Mouse (Mus musculus) neural tube, embryonic 15.5 days (tissue): ENCODE measurements around the gene Fgd5. TPM values are rescaled to one million over a fixed set of nuclear protein-coding genes. Genes with fewer than 3 reads are reported as not detected.
A peak's percentile ranks its signal among the peaks of the same experiment; 100 is the strongest.

Source experiments
- ATAC-seq: fragments of 200-750 bp; cut with Nextera tagmentation; 2 replicates; pipeline ENCODE4 v1.8.0; 2017; ENCODE audit warnings: mild to moderate bottlenecking, moderate TSS enrichment, moderate library complexity; ENCODE audit not compliant: low FRiP score
- H3K27ac ChIP-seq: fragments of 300-500 bp; sonication (generic); replicated peaks from 2 replicates; pipeline ENCODE4 v1.5.1; 2015; ENCODE audit warnings: mild to moderate bottlenecking, inconsistent platforms
- H3K27me3 ChIP-seq: fragments of 300-500 bp; sonication (generic); replicated peaks from 2 replicates; pipeline ENCODE4 v1.6.1; 2015; ENCODE audit warnings: inconsistent platforms
- H3K36me3 ChIP-seq: fragments of 300-500 bp; sonication (generic); 2 replicates; pipeline ENCODE4 v1.6.1; 2015; ENCODE audit warnings: inconsistent platforms
- H3K4me1 ChIP-seq: fragments of 300-500 bp; sonication (generic); 2 replicates; pipeline ENCODE4 v1.6.1; 2015; ENCODE audit warnings: inconsistent platforms
- H3K4me2 ChIP-seq: fragments of 300-500 bp; sonication (generic); 2 replicates; pipeline ENCODE4 v1.6.1; 2015; ENCODE audit warnings: inconsistent platforms, mild to moderate bottlenecking, moderate library complexity
- H3K4me3 ChIP-seq: fragments of 300-500 bp; sonication (generic); replicated peaks from 2 replicates; pipeline ENCODE4 v1.5.1; 2015; ENCODE audit warnings: mild to moderate bottlenecking, inconsistent platforms
- H3K9ac ChIP-seq: fragments of 300-500 bp; sonication (generic); replicated peaks from 2 replicates; pipeline ENCODE4 v1.6.1; 2015; ENCODE audit warnings: mild to moderate bottlenecking, inconsistent platforms
- H3K9me3 ChIP-seq: fragments of 300-500 bp; sonication (generic); replicated peaks from 2 replicates; pipeline ENCODE4 v1.6.1; 2016; ENCODE audit warnings: inconsistent platforms
- WGBS: fragments of 180-500 bp; shearing (Covaris S2); methylation state at CpG from one replicate; pipeline ENCODE4 v1.1.7; 2015; ENCODE audit warnings: mixed read lengths; 5-methylcytosine and 5-hydroxymethylcytosine counted together
- polyA plus RNA-seq: library from polyadenylated mRNA; unstranded; fragments of >200 nt; fragmentation: Nextera tagmentation; extraction: Ambion mirVana; gene quantifications from 2 replicates; pipeline ENCODE4 v1.2.1, GENCODE M21; 2015

Fgd5 gene
- polyA plus RNA-seq, 1 experiment from 2014 or later = 17.6 TPM

DNA sequence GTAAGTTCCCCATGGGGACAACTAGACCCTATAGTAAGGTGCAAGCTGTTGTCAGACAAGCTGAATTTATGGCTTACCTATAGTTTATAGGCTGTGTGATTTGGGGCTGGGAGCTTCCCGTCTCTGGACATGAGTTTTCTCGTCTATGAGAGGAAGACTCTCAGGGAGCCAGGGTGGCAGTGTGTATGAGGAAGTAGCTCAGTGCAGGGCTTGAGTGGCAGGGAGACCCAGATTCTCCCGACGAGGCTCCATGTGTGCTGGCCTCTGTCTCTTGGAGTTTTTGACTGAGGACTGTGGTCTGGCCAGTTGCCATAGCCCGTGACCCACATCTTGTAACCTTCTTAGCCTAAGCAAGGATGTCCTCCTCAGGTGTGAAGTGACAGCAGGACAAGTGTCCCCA, 33.7 kb downstream of the Fgd5 start:
- no peaks in the 10 kb centered on the region for H3K27me3 ChIP-seq
- H3K9ac ChIP-seq = no peak overlapping the region
- ATAC-seq = no peak
- no peak overlapping the region for H3K4me2 ChIP-seq
- no peaks in the 10 kb centered on the region for H3K36me3 ChIP-seq
- 75% methylated on average over 5 of the region's 5 CpGs for WGBS
- H3K9me3 ChIP-seq = no peaks in the 10 kb centered on the region
- no peak overlapping the region for H3K4me3 ChIP-seq
- no peak overlapping the region for H3K27ac ChIP-seq
- 0 out of 2 replicates have a peak, but pooled peaks cover 4% of the 10 kb centered on the region for H3K4me1 ChIP-seq

DNA sequence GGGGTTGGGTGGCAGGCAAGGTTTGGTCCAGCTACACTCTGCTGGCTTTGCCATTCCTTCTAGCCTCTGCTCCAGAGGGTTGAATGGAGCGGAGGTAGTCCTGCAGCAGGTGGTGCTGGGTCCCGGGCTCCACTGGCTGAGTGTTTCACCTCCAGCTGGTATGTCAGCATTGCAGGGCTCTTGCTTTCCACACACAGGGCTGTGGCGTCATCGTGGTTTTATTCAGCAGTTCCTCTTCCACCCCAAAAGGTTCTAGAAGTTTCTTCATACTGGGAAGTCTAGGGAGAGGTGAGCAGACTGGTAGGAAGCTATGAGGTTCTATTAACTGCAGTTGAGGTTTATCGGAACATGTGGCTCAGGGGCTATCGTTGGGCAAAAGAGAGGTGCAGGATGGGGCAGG, 34.4 kb downstream of the Fgd5 start:
- 0 out of 2 replicates have a peak, but pooled peaks cover 4% of the 10 kb centered on the region for H3K4me1 ChIP-seq
- no peak overlapping the region for H3K27ac ChIP-seq
- no peak overlapping the region for H3K4me3 ChIP-seq
- WGBS = 94% methylated on average over 6 of the region's 6 CpGs
- no peak for ATAC-seq
- H3K27me3 ChIP-seq = no peaks in the 10 kb centered on the region
- no peaks in the 10 kb centered on the region for H3K36me3 ChIP-seq
- no peak overlapping the region for H3K9ac ChIP-seq
- H3K9me3 ChIP-seq = no peaks in the 10 kb centered on the region
- H3K4me2 ChIP-seq = no peak overlapping the region

- WGBS = 68% methylated on average over 3 of the region's 3 CpGs
Observed at GRCm38 (mm10) chr6:92013620-92014019, 34.9 kb downstream of the Fgd5 start.

GRCm38 (mm10) chr6:92014936-92015335, 36.3 kb downstream of the Fgd5 start:
- Histone ChIP-seq H3K4me2 (no peak overlapping the region), H3K9me3 (no peaks in the 10 kb centered on the region), H3K27ac (no peak overlapping the region), H3K4me3 (no peak overlapping the region), H3K36me3 (no peaks in the 10 kb centered on the region), H3K27me3 (no peaks in the 10 kb centered on the region), H3K9ac (no peak overlapping the region), H3K4me1 (0 out of 2 replicates have a peak, but pooled peaks cover 2% of the 10 kb centered on the region)
- ATAC-seq = no peak
- 77% methylated on average over 7 of the region's 7 CpGs for WGBS

More at GRCm38 (mm10) chr6:92013620-92014019, 34.9 kb downstream of the Fgd5 start:
- Histone ChIP-seq H3K9ac (no peak overlapping the region), H3K4me1 (0 out of 2 replicates have a peak, but pooled peaks cover 4% of the 10 kb centered on the region), H3K27me3 (no peaks in the 10 kb centered on the region), H3K36me3 (no peaks in the 10 kb centered on the region), H3K27ac (no peak overlapping the region), H3K9me3 (no peaks in the 10 kb centered on the region), H3K4me3 (no peak overlapping the region), H3K4me2 (no peak overlapping the region)
- no peak for ATAC-seq

DNA sequence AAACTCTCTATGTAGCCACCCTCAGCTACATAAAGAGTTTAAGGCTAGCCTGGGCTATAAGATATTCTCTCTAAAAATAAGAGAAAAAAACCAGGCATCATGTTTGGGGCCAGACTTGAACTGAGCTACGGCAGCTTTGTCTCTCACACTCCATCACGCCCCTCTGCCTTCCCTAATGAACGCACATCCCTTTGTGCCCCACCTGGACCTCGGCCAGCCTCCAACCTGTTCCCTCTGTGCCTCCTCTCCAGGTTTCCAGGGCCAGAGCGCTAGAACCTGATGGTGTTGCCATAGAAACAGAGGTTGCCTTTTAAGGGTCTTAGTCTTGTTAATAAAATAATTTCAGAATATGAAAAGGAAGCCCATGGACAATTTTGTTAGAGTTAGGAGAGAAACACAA, 37.2 kb downstream of the Fgd5 start:
- Histone ChIP-seq H3K27ac (no peak overlapping the region), H3K4me3 (no peak overlapping the region), H3K27me3 (no peaks in the 10 kb centered on the region), H3K4me2 (no peak overlapping the region), H3K9me3 (no peaks in the 10 kb centered on the region), H3K4me1 (no peaks in the 10 kb centered on the region), H3K36me3 (no peaks in the 10 kb centered on the region), H3K9ac (no peak overlapping the region)
- WGBS = 64% methylated on average over 5 of the region's 5 CpGs
- ATAC-seq = no peak

DNA sequence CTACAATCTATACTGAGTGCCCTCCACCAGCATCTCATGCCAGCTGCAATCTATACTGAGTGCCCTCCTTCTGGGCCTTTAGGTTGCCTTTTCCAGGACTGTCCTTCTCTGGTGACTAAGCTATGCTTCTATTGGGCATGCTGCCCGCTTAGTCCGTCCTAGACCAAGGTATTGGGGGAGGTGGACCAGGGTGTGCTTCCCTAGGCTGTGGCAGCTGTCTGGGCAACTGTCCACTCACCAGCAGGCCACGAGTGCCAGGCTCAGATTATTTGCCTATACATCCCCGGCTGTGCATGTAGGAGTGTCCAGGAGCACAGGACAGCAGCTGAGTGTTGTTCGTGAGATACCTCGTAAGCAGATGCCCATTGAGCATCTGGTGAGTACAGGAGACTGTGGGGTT, 38.1 kb downstream of the Fgd5 start:
- no peak overlapping the region for H3K27ac ChIP-seq
- no peak overlapping the region for H3K4me2 ChIP-seq
- 85% methylated on average over 6 of the region's 6 CpGs for WGBS
- H3K27me3 ChIP-seq = no peaks in the 10 kb centered on the region
- no peaks in the 10 kb centered on the region for H3K9me3 ChIP-seq
- H3K4me3 ChIP-seq = no peak overlapping the region
- H3K4me1 ChIP-seq = no peaks in the 10 kb centered on the region
- no peaks in the 10 kb centered on the region for H3K36me3 ChIP-seq
- H3K9ac ChIP-seq = no peak overlapping the region
- ATAC-seq = no peak

- ATAC-seq = no peak
Observed at GRCm38 (mm10) chr6:92018421-92018820, 39.7 kb downstream of the Fgd5 start.

GRCm38 (mm10) chr6:92021061-92021460, 42.4 kb downstream of the Fgd5 start:
- no peaks in the 10 kb centered on the region for H3K36me3 ChIP-seq
- H3K27ac ChIP-seq = no peak overlapping the region
- no peaks in the 10 kb centered on the region for H3K9me3 ChIP-seq
- no peak overlapping the region for H3K9ac ChIP-seq
- H3K4me2 ChIP-seq = no peak overlapping the region
- H3K4me3 ChIP-seq = no peak overlapping the region
- H3K27me3 ChIP-seq = no peaks in the 10 kb centered on the region
- 89% methylated on average over 9 of the region's 9 CpGs for WGBS
- ATAC-seq = no peak
- H3K4me1 ChIP-seq = no peaks in the 10 kb centered on the region

More at GRCm38 (mm10) chr6:92018421-92018820, 39.7 kb downstream of the Fgd5 start:
- WGBS = 76% methylated on average over 6 of the region's 6 CpGs
- Histone ChIP-seq H3K9me3 (no peaks in the 10 kb centered on the region), H3K9ac (0 out of 2 replicates have a peak overlapping the region, but pooled peaks have one; percentile 7), H3K4me1 (no peaks in the 10 kb centered on the region), H3K27me3 (no peaks in the 10 kb centered on the region), H3K4me2 (no peak overlapping the region), H3K27ac (no peak overlapping the region), H3K36me3 (no peaks in the 10 kb centered on the region), H3K4me3 (no peak overlapping the region)

- Histone ChIP-seq H3K4me3 (no peak overlapping the region), H3K36me3 (no peaks in the 10 kb centered on the region), H3K27ac (no peak overlapping the region), H3K27me3 (no peaks in the 10 kb centered on the region), H3K9me3 (no peaks in the 10 kb centered on the region), H3K4me2 (no peak overlapping the region), H3K9ac (no peak overlapping the region), H3K4me1 (no peaks in the 10 kb centered on the region)
- no peak for ATAC-seq
- WGBS = 75% methylated on average over 6 of the region's 6 CpGs
Observed at GRCm38 (mm10) chr6:92021506-92021905, 42.8 kb downstream of the Fgd5 start.

- no peak overlapping the region for H3K4me3 ChIP-seq
- H3K27ac ChIP-seq = no peak overlapping the region
- no peaks in the 10 kb centered on the region for H3K9me3 ChIP-seq
- no peaks in the 10 kb centered on the region for H3K27me3 ChIP-seq
- no peak overlapping the region for H3K9ac ChIP-seq
- H3K4me1 ChIP-seq = no peaks in the 10 kb centered on the region
- H3K36me3 ChIP-seq = no peaks in the 10 kb centered on the region
- ATAC-seq = no peak
- no peak overlapping the region for H3K4me2 ChIP-seq
- 88% methylated on average over 1 of the region's 1 CpGs for WGBS
Observed at GRCm38 (mm10) chr6:92025252-92025651, 46.6 kb downstream of the Fgd5 start.

GRCm38 (mm10) chr6:92027379-92027778, 48.7 kb downstream of the Fgd5 start:
- Histone ChIP-seq H3K9me3 (no peaks in the 10 kb centered on the region), H3K4me1 (no peaks in the 10 kb centered on the region), H3K27me3 (no peaks in the 10 kb centered on the region), H3K9ac (no peak overlapping the region), H3K27ac (no peak overlapping the region), H3K4me2 (no peak overlapping the region), H3K4me3 (no peak overlapping the region), H3K36me3 (no peaks in the 10 kb centered on the region)
- no peak for ATAC-seq
- WGBS = 72% methylated on average over 4 of the region's 4 CpGs

- no peak for ATAC-seq
- WGBS = 81% methylated on average over 8 of the region's 8 CpGs
- no peaks in the 10 kb centered on the region for H3K27me3 ChIP-seq
Observed at GRCm38 (mm10) chr6:92030646-92031045, 52.0 kb downstream of the Fgd5 start.

DNA sequence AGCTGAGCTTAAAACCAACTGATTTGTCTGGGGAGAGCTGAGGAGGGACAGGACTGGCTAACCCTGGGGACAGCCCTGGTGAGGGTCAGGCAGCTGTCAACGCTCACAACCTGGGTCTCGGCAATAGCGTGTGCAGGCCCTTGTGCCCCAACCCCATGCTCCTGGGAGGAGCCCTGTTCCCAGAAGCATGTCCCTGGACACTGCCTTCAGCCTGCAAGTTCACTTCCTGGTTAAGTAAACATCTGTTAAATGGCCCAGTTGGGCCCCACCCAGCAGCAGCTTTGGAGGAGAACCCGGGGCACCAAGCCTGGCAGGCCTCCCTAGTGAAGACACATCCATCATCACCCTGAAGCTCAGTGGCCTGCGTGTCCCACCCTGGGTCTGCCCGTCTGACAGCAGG, 56.0 kb downstream of the Fgd5 start:
- ATAC-seq = no peak
- no peak overlapping the region for H3K27ac ChIP-seq
- no peaks in the 10 kb centered on the region for H3K36me3 ChIP-seq
- peaks cover 9% of the 10 kb centered on the region; the same call in 1 of the 2 replicates for H3K4me1 ChIP-seq
- no peak overlapping the region for H3K9ac ChIP-seq
- no peak overlapping the region for H3K4me2 ChIP-seq
- no peak overlapping the region for H3K4me3 ChIP-seq
- 76% methylated on average over 6 of the region's 6 CpGs for WGBS
- no peaks in the 10 kb centered on the region for H3K27me3 ChIP-seq
- H3K9me3 ChIP-seq = no peaks in the 10 kb centered on the region

More at GRCm38 (mm10) chr6:92030646-92031045, 52.0 kb downstream of the Fgd5 start:
- Histone ChIP-seq H3K9me3 (no peaks in the 10 kb centered on the region), H3K4me3 (no peak overlapping the region), H3K36me3 (no peaks in the 10 kb centered on the region), H3K27ac (no peak overlapping the region), H3K4me2 (no peak overlapping the region), H3K9ac (no peak overlapping the region), H3K4me1 (peaks cover 4% of the 10 kb centered on the region; the same call in 1 of the 2 replicates)
